Mouse (Mus musculus) brain, embryonic 14.5 days (tissue): Measurements from ENCODE around the gene Nfkbib.

Experiments used
- CTCF ChIP-seq: fragments of 200-500 bp; IDR thresholded peaks from 2 replicates; pipeline ENCODE4 v1.5.1; 2012; ENCODE audit warnings: inconsistent platforms, mild to moderate bottlenecking, moderate library complexity, borderline replicate concordance; ENCODE audit not compliant: insufficient read depth, insufficient read length; ENCODE audit errors: extremely low read depth
- POLR2A ChIP-seq: fragments of 200-500 bp; IDR thresholded peaks from 2 replicates; pipeline ENCODE4 v1.6.1; 2012; ENCODE audit warnings: mild to moderate bottlenecking, inconsistent platforms, borderline replicate concordance; ENCODE audit not compliant: poor library complexity, insufficient read depth, insufficient read length, severe bottlenecking; ENCODE audit errors: extremely low read depth

GRCm38 (mm10) chr7:28812436-28812835 lies 45.1 kb upstream of the Nfkbib start:
- TF ChIP-seq CTCF (no peak), POLR2A (no peak)
